Mouse (Mus musculus): ENCODE results near the gene Hmgxb4.
"Not testable (repeated sequence)": the region's sequence is repeated elsewhere in the genome, so short reads cannot be mapped to it uniquely, and the experiment has no call there.

Hmgxb4 gene

GRCm38 (mm10) chr8:74993081-74993474 is at the start of gene Hmgxb4:
TSS of gene Hmgxb4 (plus strand) at chr8:74993356.
- DNase-seq = no peak

DNA sequence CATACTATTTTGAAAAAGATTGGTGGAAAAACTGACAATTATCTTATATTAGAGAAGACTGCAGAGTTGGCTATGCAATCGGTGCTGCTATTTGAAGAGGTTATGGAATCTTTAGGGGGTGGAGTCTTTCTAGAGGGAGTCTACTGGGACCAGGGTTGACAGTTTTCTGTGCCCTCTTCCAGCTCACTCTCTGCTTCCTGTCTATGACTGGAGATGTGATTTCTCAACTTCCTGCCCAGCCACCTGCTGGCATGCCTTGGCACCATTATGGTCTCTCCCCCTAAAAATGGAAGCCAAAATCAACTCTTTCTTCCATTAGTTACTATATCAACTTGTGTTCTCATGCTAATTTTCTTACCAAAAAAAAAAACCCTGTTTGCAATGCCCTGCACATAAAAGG is 43.7 kb upstream of the Hmgxb4 start:
- DNase-seq = no peak

DNA sequence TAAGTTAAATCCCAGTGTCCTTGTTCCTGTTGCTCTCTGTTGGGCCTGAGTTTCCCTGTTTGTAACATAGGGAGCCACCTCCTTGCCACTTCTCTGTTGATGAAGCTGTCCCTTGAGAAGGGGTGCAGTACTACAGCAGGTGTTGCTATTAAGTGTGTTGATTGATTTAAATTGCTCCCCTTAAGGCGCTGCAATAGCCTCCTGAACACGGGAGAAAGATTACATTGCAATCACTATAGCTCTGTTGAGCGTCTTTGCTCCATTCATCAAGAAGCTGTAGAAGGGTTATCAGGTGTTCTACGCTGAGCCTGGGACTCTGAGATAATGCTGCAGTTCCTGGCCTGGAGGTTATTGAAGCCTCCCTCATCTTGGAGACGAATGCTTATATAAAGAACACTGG is 29.2 kb upstream of the Hmgxb4 start:
- DNase-seq = no peak

- DNase-seq = not testable (repeated sequence)
These were observed 22.9 kb upstream of the Hmgxb4 start for GRCm38 (mm10) chr8:74970286-74970685.

DNA sequence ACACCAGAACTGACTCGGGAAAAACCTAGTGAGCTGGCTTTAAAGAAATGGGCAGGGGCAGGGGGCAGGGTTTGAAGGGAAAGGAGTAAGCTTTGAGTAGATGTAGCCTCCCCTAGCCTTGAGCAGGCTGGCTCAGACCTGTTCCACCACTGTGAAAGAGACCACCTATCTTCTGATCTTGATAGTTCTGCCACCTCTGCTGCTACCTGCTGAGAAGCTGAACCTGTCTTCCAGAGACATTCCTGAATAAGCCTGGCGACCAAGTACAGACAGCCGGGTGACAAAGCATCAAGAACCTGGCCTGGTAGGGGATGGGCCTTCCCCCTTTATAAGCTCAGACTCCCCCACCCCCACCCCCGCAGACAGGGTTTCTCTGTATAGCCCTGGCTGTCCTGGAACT is 21.5 kb upstream of the Hmgxb4 start:
- DNase-seq = no peak

DNA sequence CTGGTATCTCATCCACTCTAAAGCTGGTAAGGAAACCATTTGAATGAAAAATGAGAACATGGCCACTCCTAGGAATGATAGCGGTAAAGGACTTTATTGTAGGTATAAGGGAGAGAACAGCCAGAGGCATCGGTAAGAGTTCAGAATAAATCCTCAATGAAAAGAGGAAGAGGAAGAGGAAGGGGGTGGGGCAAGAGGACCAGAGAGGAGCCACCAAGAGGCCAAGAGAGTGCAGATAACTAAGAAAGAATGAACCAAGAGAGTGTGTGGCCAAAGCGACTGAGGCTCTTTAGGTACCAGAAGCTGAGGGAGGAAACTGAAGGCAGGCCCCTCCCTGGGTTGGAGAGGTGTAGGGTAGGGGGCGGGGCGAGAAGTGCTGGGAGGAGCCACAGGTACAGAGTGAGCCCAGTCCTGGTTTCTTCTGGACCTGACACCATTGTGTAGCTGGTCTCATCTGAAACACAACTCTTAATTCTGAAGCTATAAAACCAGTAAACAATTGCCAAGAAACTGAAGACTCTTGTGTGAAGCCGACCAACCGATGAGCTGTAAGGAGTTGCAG is 20.8 kb upstream of the Hmgxb4 start:
- DNase-seq = no peak

GRCm38 (mm10) chr8:74973121-74973869 is 19.9 kb upstream of the Hmgxb4 start:
- DNase-seq = no peak

GRCm38 (mm10) chr8:74973904-74974303 is 19.3 kb upstream of the Hmgxb4 start:
- DNase-seq = no peak

DNA sequence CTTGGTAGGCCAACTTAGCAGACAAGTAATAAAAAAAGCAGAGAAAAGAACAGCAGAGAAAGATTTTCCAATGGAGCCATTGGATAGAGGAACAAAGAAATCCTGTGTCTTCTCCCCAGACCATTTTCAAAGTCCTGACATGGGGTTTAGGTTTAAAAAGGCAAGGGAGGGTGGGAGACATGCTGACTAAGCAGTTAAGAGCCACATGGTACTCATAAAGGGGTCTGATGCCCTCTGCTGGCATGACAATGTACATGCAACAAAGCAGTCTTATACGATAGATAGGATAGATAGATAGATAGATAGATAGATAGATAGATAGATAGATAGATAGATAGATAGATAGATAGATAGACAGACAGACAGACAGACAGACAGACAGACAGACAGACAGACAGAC is 15.7 kb upstream of the Hmgxb4 start:
- DNase-seq = peak; percentile 55

GRCm38 (mm10) chr8:74980060-74980710 is 13.0 kb upstream of the Hmgxb4 start:
- DNase-seq = no peak

DNA sequence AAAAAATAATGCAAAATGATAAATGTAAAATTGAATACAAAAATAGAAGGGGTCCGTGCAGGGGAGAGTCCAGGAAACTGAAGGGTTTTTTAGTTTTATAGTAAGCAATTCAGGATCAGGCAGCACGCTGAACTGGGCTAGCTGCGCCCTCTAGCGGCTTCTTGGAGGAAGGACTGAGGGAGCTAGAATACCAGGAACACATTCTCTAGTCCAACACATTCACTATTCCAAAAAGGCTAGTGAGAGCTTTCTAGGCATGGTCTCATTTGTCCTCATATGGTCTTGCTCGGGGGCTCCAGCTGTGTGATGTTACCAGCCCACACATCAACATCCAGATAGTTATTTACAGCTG is 12.5 kb upstream of the Hmgxb4 start:
- DNase-seq = peak; percentile 65

GRCm38 (mm10) chr8:74981809-74982208 is 11.3 kb upstream of the Hmgxb4 start:
- DNase-seq = no peak

GRCm38 (mm10) chr8:74987436-74987835 is 5.7 kb upstream of the Hmgxb4 start:
- DNase-seq = no peak

GRCm38 (mm10) chr8:74990021-74990420 is 3.1 kb upstream of the Hmgxb4 start:
- peak; percentile 5 for DNase-seq

- peak; percentile 95 for DNase-seq
These were observed 607 bp downstream of the Hmgxb4 start for GRCm38 (mm10) chr8:74993475-74994451.

- peak; percentile 25 for DNase-seq
These were observed 1.4 kb downstream of the Hmgxb4 start for GRCm38 (mm10) chr8:74994540-74994939.

DNA sequence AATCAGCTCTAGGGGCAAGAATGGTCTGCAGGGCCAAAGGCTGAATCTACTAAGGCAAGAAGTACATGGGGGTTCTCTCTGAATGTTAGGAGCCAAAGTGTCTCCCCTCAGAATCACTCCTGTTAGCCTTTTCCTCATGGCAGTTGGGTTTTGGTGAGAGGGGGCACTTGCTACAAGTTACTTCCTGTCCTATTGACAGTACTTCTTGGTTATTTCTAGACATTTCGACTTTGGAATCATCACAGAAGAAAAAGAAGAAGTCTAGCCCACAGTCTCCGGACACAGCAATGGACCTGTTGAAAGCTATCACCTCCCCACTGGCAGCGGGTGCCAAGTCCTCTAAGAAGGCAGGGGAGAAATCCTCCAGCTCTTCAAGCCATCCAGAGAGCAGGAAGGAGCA is 7.3 kb downstream of the Hmgxb4 start:
- no peak for DNase-seq

GRCm38 (mm10) chr8:75008826-75009225 is 15.7 kb downstream of the Hmgxb4 start:
- no peak for DNase-seq

DNA sequence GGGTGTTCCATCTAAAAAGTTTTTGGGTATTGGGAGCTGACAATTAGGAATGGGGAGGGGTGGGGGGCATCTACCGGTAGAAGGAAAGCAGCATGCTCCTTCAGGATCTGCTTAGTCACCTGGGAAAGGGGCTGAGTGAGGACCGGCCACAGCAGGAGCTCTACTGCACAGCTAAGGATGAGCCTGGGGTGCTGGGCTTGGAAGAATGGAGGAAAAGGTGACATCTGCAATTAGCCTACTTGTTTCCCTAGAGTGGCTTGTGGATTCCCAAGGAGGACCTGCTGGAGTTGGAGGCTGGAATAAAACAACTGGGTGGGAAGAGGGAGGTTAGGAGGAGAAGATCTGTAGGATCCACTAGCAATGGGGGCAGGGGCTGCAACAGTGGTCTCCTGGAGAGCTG is 20.4 kb downstream of the Hmgxb4 start:
- DNase-seq = no peak

DNA sequence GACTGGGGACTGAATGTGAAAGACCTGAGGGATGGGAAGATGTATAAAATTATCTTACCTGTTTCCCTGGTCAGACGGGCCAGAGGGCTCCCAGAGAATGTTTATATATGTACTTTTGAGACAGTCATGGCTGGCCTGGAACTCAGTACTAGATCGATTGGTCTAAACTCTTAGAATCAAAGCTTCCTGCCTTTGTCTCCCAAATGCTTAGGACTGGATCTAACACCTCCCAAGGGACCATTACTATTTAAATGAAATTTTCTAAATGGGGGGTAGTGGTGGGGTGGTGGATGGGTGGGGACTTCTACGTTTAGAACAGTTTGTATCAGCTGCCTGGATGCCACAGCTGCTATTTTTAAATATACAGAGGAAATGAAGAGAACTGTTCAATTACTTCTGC is 20.8 kb downstream of the Hmgxb4 start:
- no peak for DNase-seq

DNA sequence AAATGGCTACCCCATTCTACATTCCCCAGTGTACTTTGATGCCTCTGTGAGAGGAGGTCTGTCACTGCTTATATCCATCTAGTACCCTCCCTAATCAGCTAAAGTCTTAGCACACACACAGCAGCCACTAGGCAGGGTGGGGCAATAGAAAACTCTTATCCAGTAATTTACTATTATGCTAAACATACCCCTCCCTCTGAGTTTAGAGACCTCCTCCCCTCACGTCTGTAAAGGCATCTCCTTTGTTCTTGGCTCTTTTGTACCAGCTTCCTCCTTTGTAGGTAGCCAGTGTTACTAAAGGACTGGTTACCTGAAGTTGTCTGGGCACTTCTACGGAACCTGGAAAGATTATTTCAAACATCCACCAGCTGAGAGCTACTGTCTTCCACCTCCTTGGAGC is 22.8 kb downstream of the Hmgxb4 start:
- DNase-seq = no peak

DNA sequence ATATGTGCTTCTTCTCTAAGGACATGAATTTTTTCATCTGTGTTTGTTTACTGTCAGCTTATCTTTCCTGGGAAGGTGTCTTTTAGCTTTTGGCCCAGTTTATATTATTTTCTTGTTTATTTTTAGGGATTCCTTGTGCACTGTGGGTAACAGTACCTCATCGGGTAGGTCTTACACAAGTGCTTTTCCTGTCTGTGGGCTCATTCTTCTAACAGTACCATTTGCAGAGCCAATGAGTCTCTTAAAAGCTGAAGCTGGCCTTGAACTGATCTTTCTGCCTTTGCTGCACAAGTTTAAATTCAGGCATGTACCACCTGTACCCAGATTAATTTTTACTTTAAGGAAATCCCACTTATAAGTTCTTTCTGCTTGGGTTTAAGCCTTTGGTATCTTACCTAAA is 23.3 kb downstream of the Hmgxb4 start:
- DNase-seq = no peak

DNA sequence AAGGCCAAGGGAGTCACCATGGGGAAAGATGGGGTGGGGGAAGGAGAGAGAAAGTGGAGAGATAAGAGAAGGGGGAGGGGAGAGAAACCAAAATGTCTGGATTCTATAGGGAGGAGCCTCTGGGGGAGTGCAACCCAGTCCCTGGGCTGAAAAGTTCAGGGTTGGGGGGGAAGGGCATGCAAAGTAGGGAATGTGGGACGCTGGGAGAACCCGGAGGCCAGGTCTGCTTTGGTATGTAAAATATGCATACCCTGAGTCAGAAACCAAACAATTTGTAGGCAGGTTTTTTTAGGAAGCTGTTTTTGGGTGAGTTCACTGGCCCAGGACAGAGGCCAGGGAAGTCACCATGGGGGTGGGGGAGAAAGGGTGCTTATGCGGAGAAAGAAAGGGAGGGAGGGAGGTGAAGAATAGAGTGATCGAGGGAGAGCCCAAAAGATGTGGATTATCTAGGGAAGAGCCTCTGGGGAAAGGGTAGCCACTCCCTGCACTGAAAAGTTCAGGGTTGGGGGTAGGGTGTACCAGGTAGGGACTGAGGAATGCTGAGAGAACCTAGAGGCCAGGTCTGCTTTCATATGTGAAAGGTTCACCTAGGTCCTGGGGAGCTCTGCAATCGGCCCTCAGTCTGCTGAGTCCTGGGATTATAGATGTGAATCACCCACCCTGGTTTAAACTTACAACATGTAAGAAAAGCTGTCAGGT is 25.3 kb downstream of the Hmgxb4 start:
- DNase-seq = no peak
